Mouse (Mus musculus): ENCODE results near the gene Thoc5.

The Thoc5 gene

GRCm38 (mm10) chr11:4916068-4916467 is 20.9 kb downstream of the Thoc5 start:
- DNase-seq: peak; percentile 70

DNA sequence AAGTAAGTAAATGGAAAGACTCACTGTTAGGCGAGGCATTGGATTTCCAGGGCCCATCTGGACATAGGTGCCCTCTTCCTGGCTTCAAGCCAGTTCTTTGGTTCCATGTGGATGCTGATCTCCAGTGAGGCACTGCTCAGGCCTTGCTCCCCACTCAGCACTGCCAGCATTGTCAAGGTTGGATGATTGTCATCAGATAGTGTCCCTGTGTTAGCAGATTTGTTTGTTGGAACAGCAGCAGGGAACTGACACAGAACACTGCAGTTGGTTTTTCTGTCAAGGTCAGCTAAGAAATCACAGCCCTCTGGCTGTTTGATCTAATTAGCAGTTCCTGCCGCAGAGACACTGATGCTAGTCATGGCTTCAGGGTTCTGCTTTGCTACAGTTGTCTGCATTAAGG is 26.2 kb downstream of the Thoc5 start:
- DNase-seq: no peak

GRCm38 (mm10) chr11:4921751-4922150 is 26.6 kb downstream of the Thoc5 start:
- no peak for DNase-seq

GRCm38 (mm10) chr11:4927224-4927623 is 32.1 kb downstream of the Thoc5 start:
- DNase-seq: no peak

DNA sequence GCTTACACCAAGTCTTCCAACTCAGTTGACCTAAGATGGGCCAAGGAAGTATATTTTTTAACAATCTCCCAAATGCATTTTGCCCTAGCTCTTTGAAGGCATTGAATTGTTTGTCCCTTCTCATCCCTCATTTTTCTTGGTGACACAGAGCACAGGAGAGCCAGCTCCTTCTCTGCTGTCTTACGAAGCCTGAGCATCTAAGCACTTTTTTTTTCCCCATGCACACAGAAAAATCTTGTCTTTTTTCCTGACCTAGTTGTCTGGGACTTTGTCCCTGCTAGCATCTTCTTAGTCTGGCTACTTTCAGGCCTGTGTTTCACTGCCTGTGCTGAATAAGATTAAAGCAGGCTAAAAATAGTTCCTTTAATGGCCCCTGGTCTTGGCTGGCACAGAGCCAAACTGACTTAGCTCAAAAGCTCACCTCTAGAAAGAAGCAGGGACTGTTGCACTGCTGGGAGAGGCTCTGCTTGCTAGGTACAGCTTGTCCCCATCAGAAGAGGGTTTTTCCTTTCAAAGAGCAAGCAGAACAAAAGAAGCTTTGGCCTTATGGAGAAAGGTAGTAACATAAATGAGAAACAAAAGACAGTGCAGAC is 36.0 kb downstream of the Thoc5 start:
- peak; percentile 39 for DNase-seq

DNA sequence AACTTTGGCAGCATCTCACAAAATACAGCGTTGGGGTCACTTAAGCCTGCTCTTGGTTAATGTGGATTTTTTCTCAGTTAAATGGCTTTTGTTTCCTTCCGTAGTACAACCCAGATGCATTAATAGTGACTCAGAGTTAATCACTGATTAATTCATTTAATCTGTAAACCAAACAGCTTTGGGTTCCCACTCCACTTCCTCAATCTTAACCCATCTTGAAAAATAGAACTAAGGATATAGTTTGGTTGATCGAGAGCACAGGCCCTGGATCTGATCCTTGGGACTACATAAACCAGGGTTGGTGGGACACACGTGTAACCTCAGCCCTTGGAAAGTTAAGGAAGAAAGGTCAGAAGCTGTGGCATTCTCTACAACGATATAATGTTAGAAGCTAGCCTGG is 41.1 kb downstream of the Thoc5 start:
- DNase-seq: no peak

DNA sequence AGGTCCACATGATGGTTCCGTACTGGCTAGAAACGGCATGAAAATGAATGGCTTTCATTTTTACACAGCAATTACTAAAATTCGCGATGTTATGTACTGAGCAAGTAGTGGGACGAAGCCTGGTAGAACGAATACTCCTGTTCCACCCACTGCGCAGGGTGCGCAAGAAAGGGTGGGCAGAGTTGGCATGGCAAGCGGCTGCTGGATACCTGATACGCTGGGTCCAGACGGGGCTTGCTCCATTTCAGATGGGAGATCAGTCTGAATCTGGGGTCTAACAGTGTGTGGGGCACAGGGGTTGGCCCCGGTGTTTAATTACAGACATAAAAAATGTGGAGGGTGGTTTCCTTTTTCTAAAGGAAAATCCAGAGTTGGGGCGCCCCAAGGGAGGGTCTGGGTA is 51.4 kb downstream of the Thoc5 start:
- no peak for DNase-seq

DNA sequence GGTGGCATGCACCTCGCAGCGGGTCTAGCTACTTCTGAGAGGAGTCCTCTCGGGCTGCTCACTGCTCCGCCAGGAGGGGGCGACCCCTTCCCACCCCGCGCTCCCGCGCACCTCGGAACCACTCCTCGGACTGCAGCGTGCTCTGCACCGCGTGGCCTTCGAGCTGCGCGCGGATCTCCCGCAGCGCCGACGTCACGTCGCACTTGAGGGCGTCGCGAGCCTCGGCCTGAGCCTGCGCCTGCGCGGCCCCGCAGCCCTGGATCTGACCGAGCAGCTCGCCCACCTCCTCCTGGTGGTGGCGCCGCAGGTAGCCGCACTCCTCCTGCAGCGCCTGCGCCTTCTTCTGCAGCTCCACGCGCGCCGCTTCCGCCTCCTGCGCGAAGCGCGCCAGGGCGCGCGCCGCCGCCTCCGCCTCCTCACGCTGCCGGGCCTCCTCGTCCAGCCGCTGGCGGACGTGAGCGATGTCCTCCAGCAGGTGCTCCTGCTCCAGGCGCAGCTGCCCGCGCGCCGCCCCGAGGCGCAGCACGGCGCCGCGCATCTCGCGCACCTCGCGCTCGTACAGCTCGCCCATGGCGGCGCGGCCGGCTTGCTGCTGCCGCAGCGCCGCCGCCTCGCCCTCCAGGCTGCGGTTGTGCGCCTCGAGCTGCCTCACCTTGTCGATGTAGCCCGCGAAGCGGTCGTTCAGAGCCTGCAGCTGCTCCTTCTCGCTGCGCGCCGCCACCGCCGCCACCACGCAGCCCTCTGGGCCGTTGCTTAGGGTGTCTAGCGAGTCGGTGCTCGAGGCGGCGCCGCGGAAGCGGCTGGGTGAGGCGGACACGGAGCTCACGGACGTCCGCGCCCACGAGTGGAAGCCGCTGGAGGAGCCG is 52.1 kb downstream of the Thoc5 start:
- DNase-seq: peak; percentile 74

DNA sequence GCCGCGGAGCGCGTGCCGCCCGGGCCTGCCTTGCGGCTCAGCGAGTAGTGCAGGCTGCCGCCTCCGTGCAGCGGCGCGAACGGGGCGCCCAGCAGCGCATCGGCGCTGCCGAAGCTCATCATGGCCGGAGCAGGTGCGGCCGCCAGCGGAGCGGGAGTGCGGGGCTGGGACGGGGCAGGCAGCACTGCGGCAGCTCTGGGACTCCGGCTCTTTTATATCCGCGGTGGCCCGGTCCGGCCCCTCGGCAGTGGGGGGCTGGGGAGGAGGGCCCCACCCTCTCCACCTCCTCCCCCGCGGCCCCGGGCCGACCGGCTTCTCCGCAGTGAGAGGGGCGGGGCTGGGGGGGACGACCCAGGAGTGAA is 52.7 kb downstream of the Thoc5 start, which contains the start of gene Nefh:
Gene Nefh (minus strand): TSS at position 252 of the 362 bp plus-strand sequence.
- DNase-seq: peak; percentile 40

DNA sequence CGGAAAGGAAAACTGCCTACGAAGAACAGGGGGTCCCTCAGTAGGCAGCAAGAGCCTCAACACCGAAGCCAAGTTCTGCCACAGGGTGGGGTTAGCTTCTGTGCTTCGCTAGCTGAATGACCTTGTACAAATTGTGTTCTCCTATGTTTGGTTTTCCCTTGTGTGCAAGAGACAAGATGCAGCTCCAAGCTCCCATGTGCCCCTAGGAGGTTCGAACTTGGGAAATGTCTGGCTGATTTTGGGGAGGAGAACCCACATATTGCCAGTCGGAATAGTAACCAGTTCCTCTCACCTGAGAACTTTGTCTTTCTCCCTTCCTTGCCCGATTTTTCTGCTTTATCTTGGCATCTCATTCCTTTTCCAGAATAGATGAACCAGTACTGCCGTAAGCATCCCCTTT is 53.7 kb downstream of the Thoc5 start:
- DNase-seq: no peak

GRCm38 (mm10) chr11:4949256-4950044 is 54.3 kb downstream of the Thoc5 start:
- DNase-seq: peak; percentile 84

- DNase-seq: peak; percentile 37
These were observed 58.3 kb downstream of the Thoc5 start for GRCm38 (mm10) chr11:4953401-4953800.

DNA sequence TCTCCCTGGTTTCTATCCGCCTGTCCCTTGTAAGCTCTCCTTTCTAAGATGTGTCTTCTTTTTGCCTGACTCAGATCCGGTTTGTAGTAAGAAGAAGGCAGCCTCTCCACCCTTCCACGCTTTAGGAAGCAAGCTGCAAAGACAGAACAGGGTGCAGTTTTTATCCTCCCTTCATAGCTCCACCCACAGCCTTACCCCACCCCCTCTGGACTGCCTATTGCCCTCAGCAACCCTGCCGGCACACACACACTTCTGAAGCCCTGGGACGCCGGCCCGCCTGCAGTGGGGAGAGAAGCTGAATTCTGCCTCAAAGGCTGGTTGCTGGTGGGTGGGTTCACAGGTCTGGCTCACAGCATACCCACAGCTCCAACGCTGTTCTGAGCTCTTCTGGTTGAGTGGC is 58.8 kb downstream of the Thoc5 start:
- DNase-seq: no peak

GRCm38 (mm10) chr11:4963099-4963808 is 68.1 kb downstream of the Thoc5 start:
- DNase-seq: no peak

- DNase-seq: no peak
These were observed 71.2 kb downstream of the Thoc5 start for GRCm38 (mm10) chr11:4966325-4966724.

- no peak for DNase-seq
These were observed 71.8 kb downstream of the Thoc5 start for GRCm38 (mm10) chr11:4966888-4967287.

- no peak for DNase-seq
These were observed 72.4 kb downstream of the Thoc5 start for GRCm38 (mm10) chr11:4967549-4967948.

DNA sequence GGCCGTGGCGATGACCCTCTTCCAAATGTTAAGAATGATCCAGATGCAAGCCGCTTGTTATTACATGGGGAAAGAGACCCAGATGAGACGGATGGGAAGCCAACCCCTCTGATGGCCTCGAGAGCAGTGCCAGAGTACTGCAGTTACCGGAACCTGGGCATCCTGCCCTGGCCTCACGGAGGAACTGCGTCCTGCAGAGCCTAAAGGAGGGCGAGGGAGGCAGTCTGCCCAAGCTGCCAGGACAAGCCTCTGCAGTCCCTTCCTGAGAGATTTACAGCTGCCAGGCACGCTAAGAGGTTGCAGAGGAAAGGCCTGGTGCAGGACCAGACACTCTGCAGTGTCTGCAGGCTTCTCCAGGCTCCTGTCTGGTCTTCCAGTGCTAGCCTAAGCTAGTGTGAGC is 73.3 kb downstream of the Thoc5 start:
- DNase-seq: no peak

DNA sequence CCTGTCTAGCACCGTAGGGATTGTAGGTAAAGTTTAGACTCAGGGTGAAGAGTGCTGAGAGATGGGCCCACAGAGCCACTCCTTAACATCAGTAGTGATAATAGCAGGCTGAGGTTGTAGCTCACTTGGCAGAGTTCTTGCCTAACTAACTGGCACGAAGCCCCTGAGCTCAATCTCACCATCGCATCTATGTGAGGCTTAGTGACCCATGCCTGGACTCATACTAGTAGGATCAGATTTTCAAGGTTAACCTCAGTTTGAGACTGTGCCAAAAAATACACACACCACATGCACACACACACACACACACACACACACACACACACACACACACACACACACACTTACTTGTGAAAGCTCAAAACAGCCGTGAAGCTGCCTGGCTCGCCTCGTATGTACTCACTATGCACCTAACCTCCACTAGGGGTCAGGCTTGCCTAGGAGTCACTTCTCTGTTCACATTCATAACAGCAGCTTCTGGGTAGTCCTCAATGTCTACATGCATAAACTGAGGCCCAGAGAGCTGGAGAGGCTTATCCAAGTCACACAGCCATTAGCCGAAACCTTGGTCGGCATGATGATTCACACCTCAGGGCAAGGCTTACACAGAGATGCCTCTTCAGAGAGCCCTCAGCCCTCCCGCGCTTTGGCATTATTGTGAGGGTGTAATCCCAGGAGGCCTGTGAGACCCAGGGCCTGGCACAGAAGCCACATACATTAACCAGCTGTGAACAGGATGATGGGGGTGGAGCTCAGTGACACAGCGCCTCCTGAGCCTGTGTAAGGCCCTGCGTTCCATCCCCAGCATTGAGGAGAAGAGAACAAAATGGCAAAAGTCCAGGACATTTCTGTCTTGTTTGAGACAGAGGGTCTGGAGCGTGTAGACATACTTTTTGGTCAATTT is 78.1 kb downstream of the Thoc5 start:
- peak; percentile 82 for DNase-seq

DNA sequence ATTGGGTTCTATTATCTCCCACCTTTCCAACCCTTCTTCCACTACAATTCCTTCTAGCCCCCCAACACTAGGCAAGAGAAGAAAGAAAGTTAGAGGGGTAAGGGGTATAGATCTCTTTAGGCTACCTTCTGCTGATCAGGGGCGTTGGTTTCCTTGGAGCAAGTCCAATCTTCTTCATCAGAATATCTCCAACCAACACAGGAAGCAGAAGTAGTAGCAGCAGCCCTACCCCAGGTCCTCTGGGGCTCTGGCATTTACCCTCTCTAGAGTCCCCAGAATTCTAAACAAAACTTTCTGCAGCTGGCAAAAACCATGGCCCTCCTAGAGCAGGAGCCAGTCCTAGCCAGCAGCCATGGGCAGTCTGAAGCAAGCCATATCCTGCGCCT is 78.7 kb downstream of the Thoc5 start:
- DNase-seq: no peak

DNA sequence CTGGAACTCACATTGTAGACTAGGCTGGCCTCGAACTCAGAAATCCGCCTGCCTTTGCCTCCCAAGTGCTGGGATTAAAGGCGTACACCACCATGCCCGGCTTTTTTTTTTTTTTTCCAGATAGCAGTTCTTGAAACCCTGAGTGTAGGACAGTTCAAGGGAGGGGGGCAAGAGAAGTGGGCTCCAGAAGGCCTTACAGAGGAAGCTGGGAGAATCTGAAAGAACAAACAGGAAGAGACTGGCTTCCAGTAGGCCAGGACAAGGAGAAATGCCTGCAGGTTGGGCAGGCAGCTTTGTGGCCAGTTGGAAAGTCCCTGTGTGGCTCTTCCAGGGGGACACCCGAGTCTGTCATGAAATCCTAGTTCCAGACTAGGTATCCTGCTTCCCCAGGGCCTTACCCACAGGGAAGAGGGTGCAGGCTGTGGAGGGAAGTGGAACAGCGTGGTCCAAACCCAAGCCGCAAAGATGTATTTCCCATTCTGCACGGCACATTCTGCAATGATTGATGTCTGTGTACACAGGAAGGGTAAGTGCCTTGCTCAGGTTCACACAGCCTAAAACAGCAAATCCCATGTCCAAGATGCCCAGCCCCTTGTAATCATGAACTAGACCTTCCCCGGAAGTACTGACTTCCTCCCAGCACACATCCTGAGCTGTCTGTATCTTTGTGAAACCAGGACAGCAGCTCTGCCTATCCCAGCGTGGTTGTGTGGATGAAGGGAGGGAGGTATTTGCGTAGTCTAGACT is 79.4 kb downstream of the Thoc5 start:
- DNase-seq: no peak

All from embryo, embryonic 11 days (tissue).